Mouse (Mus musculus) midbrain, embryonic 13.5 days (tissue): ENCODE measurements around the gene Adamts13. TPM values are rescaled to one million over a fixed set of nuclear protein-coding genes. Genes with fewer than 3 reads are reported as not detected.

Experiments used
- ATAC-seq: fragments of 200-750 bp; cut with Nextera tagmentation; 2 replicates; pipeline ENCODE4 v1.8.0; 2017; ENCODE audit warnings: mild to moderate bottlenecking, moderate TSS enrichment, moderate library complexity
- H3K27ac ChIP-seq: fragments of 300-500 bp; sonication (generic); 2 replicates; pipeline ENCODE4 v1.5.1; 2015; ENCODE audit warnings: inconsistent platforms, mild to moderate bottlenecking, moderate library complexity
- H3K27me3 ChIP-seq: fragments of 300-500 bp; sonication (generic); 2 replicates; pipeline ENCODE4 v1.6.1; 2015; ENCODE audit warnings: mild to moderate bottlenecking, inconsistent platforms
- H3K36me3 ChIP-seq: fragments of 300-500 bp; sonication (generic); 2 replicates; pipeline ENCODE4 v1.6.1; 2015; ENCODE audit warnings: mild to moderate bottlenecking, inconsistent platforms
- H3K4me1 ChIP-seq: fragments of 300-500 bp; sonication (generic); replicated peaks from 2 replicates; pipeline ENCODE4 v1.6.1; 2015; ENCODE audit warnings: inconsistent platforms
- H3K4me2 ChIP-seq: fragments of 300-500 bp; sonication (generic); replicated peaks from 2 replicates; pipeline ENCODE4 v1.6.1; 2015; ENCODE audit warnings: moderate library complexity, mild to moderate bottlenecking, inconsistent platforms
- H3K4me3 ChIP-seq: fragments of 300-500 bp; sonication (generic); replicated peaks from 2 replicates; pipeline ENCODE4 v1.5.1; 2015; ENCODE audit warnings: mild to moderate bottlenecking, inconsistent platforms
- H3K9ac ChIP-seq: fragments of 300-500 bp; sonication (generic); replicated peaks from 2 replicates; pipeline ENCODE4 v1.6.1; 2015; ENCODE audit warnings: mild to moderate bottlenecking, inconsistent platforms
- H3K9me3 ChIP-seq: fragments of 300-500 bp; sonication (generic); 2 replicates; pipeline ENCODE4 v1.6.1; 2016; ENCODE audit warnings: mild to moderate bottlenecking, inconsistent platforms
- WGBS: fragments of 180-500 bp; shearing (Covaris S2); methylation state at CpG from one replicate; pipeline ENCODE4 v1.1.7; 2015; 5-methylcytosine and 5-hydroxymethylcytosine counted together
- polyA plus RNA-seq: library from polyadenylated mRNA; unstranded; fragments of >200 nt; fragmentation: Nextera tagmentation; extraction: Ambion mirVana; gene quantifications from 2 replicates; pipeline ENCODE4 v1.2.1, GENCODE M21; 2015

Gene Adamts13
- polyA plus RNA-seq, 1 experiment from 2014 or later, result not detected

- no peaks in the 10 kb centered on the region for H3K27me3 ChIP-seq
- no peak for ATAC-seq
- H3K4me1 ChIP-seq, result no peaks in the 10 kb centered on the region
- H3K4me3 ChIP-seq, result no peak overlapping the region
- no peak overlapping the region for H3K9ac ChIP-seq
- 92% methylated on average over 4 of the region's 4 CpGs for WGBS
- peaks cover 86% of the 10 kb centered on the region for H3K36me3 ChIP-seq
- H3K9me3 ChIP-seq, result no peaks in the 10 kb centered on the region
- H3K4me2 ChIP-seq, result no peak overlapping the region
- no peak overlapping the region for H3K27ac ChIP-seq
These were observed 21.0 kb upstream of the Adamts13 start for GRCm38 (mm10) chr2:26952193-26952592.

- ATAC-seq, result no peak
- no peaks in the 10 kb centered on the region for H3K27me3 ChIP-seq
- 95% methylated on average over 8 of the region's 8 CpGs for WGBS
- H3K4me1 ChIP-seq, result no peaks in the 10 kb centered on the region
- no peak overlapping the region for H3K9ac ChIP-seq
- peaks cover 91% of the 10 kb centered on the region for H3K36me3 ChIP-seq
- no peak overlapping the region for H3K4me2 ChIP-seq
- H3K9me3 ChIP-seq, result no peaks in the 10 kb centered on the region
- H3K4me3 ChIP-seq, result no peak overlapping the region
- H3K27ac ChIP-seq, result no peak overlapping the region
These were observed 20.4 kb upstream of the Adamts13 start for GRCm38 (mm10) chr2:26952866-26953265.

GRCm38 (mm10) chr2:26954735-26955395 lies 18.4 kb upstream of the Adamts13 start:
- ATAC-seq, result no peak
- Histone ChIP-seq H3K4me2 (no peak overlapping the region), H3K27me3 (no peaks in the 10 kb centered on the region), H3K9me3 (no peaks in the 10 kb centered on the region), H3K27ac (no peak overlapping the region), H3K4me3 (no peak overlapping the region), H3K4me1 (no peaks in the 10 kb centered on the region), H3K9ac (no peak overlapping the region; the same call in 1 of the 2 replicates), H3K36me3 (peaks cover 96% of the 10 kb centered on the region)
- 96% methylated on average over 2 of the region's 2 CpGs for WGBS

GRCm38 (mm10) chr2:26956811-26957487 lies 16.3 kb upstream of the Adamts13 start:
- no peak for ATAC-seq
- Histone ChIP-seq H3K9me3 (no peaks in the 10 kb centered on the region), H3K4me3 (no peak overlapping the region), H3K27ac (no peak overlapping the region), H3K36me3 (peaks cover 88% of the 10 kb centered on the region), H3K4me2 (no peak overlapping the region), H3K27me3 (no peaks in the 10 kb centered on the region), H3K9ac (no peak overlapping the region), H3K4me1 (peaks cover 14% of the 10 kb centered on the region)
- 94% methylated on average over 12 of the region's 12 CpGs for WGBS

- ATAC-seq, result no peak
- no peak overlapping the region for H3K4me3 ChIP-seq
- no peaks in the 10 kb centered on the region for H3K9me3 ChIP-seq
- no peaks in the 10 kb centered on the region for H3K27me3 ChIP-seq
- H3K4me2 ChIP-seq, result no peak overlapping the region
- H3K9ac ChIP-seq, result no peak overlapping the region
- no peak overlapping the region for H3K27ac ChIP-seq
- peaks cover 87% of the 10 kb centered on the region for H3K36me3 ChIP-seq
- H3K4me1 ChIP-seq, result peaks cover 19% of the 10 kb centered on the region
- WGBS, result 92% methylated on average over 2 of the region's 2 CpGs
These were observed 15.7 kb upstream of the Adamts13 start for GRCm38 (mm10) chr2:26957488-26957859.

GRCm38 (mm10) chr2:26960756-26961155 lies 12.5 kb upstream of the Adamts13 start:
- Histone ChIP-seq H3K9ac (no peak overlapping the region), H3K4me3 (no peak overlapping the region), H3K27me3 (no peaks in the 10 kb centered on the region), H3K4me1 (peaks cover 37% of the 10 kb centered on the region), H3K4me2 (no peak overlapping the region), H3K9me3 (no peaks in the 10 kb centered on the region), H3K36me3 (peaks cover 55% of the 10 kb centered on the region), H3K27ac (no peak overlapping the region)
- ATAC-seq, result no peak
- WGBS, result 80% methylated on average over 4 of the region's 4 CpGs

- no peaks in the 10 kb centered on the region for H3K9me3 ChIP-seq
- peaks cover 37% of the 10 kb centered on the region for H3K4me1 ChIP-seq
- peak within 1 kb of the TSS; percentile 91 for H3K4me2 ChIP-seq
- H3K27me3 ChIP-seq, result no peaks in the 10 kb centered on the region
- peak within 1 kb of the TSS; percentile 91 for H3K9ac ChIP-seq
- H3K27ac ChIP-seq, result peak within 1 kb of the TSS; percentile 98
- under 1% methylated on average over 50 of the region's 50 CpGs for WGBS
- peaks cover 22% of the 10 kb centered on the region for H3K36me3 ChIP-seq
- peak; percentile 98 for ATAC-seq
- peak within 1 kb of the TSS; percentile 81 for H3K4me3 ChIP-seq
These were observed 9.1 kb upstream of the Adamts13 start, which contains the start of gene Rexo4 for GRCm38 (mm10) chr2:26963923-26964723. Gene Rexo4, minus strand, starts transcription at chr2:26964386.

GRCm38 (mm10) chr2:26964724-26965370 lies 8.4 kb upstream of the Adamts13 start:
- WGBS, result 19% methylated on average over 14 of the region's 14 CpGs
- peak overlapping the region; percentile 91 for H3K4me2 ChIP-seq
- no peak for ATAC-seq

GRCm38 (mm10) chr2:26967262-26967661 lies 6.0 kb upstream of the Adamts13 start:
- H3K27me3 ChIP-seq, result no peaks in the 10 kb centered on the region

More at GRCm38 (mm10) chr2:26964724-26965370, 8.4 kb upstream of the Adamts13 start:
- H3K27ac ChIP-seq, result peak overlapping the region; percentile 98
- peak overlapping the region; percentile 91 for H3K9ac ChIP-seq
- peaks cover 37% of the 10 kb centered on the region for H3K4me1 ChIP-seq
- H3K27me3 ChIP-seq, result no peaks in the 10 kb centered on the region
- peaks cover 18% of the 10 kb centered on the region for H3K36me3 ChIP-seq
- H3K9me3 ChIP-seq, result no peaks in the 10 kb centered on the region
- peak overlapping the region; percentile 81 for H3K4me3 ChIP-seq

GRCm38 (mm10) chr2:26973960-26974359 lies 744 bp downstream of the Adamts13 start:
- H3K27me3 ChIP-seq, result no peaks in the 10 kb centered on the region
- H3K9me3 ChIP-seq, result no peaks in the 10 kb centered on the region
- H3K4me3 ChIP-seq, result no peak overlapping the region
- H3K4me1 ChIP-seq, result no peaks in the 10 kb centered on the region
- 62% methylated on average over 4 of the region's 4 CpGs for WGBS
- no peak overlapping the region for H3K27ac ChIP-seq
- H3K36me3 ChIP-seq, result no peaks in the 10 kb centered on the region
- no peak overlapping the region for H3K4me2 ChIP-seq
- no peak for ATAC-seq
- no peak overlapping the region for H3K9ac ChIP-seq

More at GRCm38 (mm10) chr2:26967262-26967661, 6.0 kb upstream of the Adamts13 start:
- Histone ChIP-seq H3K4me3 (no peak overlapping the region), H3K4me1 (peaks cover 20% of the 10 kb centered on the region), H3K36me3 (peaks cover 1% of the 10 kb centered on the region), H3K4me2 (no peak overlapping the region), H3K27ac (no peak overlapping the region), H3K9ac (no peak overlapping the region), H3K9me3 (no peaks in the 10 kb centered on the region)
- 76% methylated on average over 2 of the region's 2 CpGs for WGBS
- no peak for ATAC-seq

- no peaks in the 10 kb centered on the region for H3K4me1 ChIP-seq
- no peak for ATAC-seq
- H3K9ac ChIP-seq, result no peak overlapping the region
- H3K4me3 ChIP-seq, result no peak overlapping the region
- H3K4me2 ChIP-seq, result no peak overlapping the region
- H3K9me3 ChIP-seq, result no peaks in the 10 kb centered on the region
- H3K27ac ChIP-seq, result no peak overlapping the region
- WGBS, result 79% methylated on average over 1 of the region's 1 CpGs
- H3K36me3 ChIP-seq, result no peaks in the 10 kb centered on the region
- H3K27me3 ChIP-seq, result no peaks in the 10 kb centered on the region
These were observed 7.1 kb downstream of the Adamts13 start for GRCm38 (mm10) chr2:26980361-26980760.
